Mouse (Mus musculus) testis, adult 2 months (tissue): ENCODE results near the gene Nisch.

Source experiments
- CTCF ChIP-seq: fragments of 200-500 bp; IDR thresholded peaks from 2 replicates; pipeline ENCODE4 v1.5.1; 2012; ENCODE audit warnings: low read depth, mild to moderate bottlenecking, inconsistent platforms, low read length, moderate library complexity; ENCODE audit not compliant: control insufficient read depth, insufficient read depth, insufficient replicate concordance
- POLR2A ChIP-seq: fragments of 200-500 bp; IDR thresholded peaks from 2 replicates; pipeline ENCODE4 v1.6.1; 2012; ENCODE audit warnings: low read depth, mild to moderate bottlenecking, inconsistent platforms, low read length, moderate library complexity; ENCODE audit not compliant: control insufficient read depth

DNA sequence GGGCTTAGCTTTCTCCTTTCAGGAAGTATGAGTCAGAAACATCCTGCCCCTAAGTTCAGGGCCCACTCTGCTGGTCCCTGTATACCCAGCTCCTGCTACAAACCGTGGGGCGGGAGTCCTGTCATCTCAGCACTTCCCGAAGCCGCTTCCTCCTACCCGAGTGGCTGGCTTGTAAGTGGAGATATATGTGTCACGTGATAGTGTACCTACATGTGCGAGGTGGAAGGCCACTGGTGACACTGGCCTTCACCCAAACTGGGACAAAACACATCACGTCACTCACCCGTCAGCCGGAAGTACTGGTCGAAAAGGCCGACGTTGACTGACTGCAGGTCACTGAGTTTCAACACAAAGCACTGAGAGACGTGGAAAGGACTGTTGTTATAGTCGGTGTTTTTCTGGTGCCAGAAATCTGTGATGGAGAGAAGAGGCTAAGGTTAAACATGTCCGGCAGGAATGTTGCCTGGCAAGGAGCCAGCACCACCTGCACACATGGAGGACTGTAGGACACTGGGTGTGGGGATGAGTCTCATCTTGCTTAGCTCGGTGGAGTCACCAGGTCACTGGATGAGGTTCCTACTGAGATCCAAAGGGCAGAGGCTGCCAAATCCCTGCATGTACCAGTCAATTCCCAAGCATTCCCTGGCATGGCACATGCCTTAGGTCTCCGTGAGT, 43.8 kb downstream of the Nisch start:
- TF ChIP-seq CTCF (no peak), POLR2A (no peak)
